Mouse (Mus musculus) intestine, embryonic 16.5 days (tissue): ENCODE measurements around the gene Scube2. TPM values are rescaled to one million over a fixed set of nuclear protein-coding genes. Genes with fewer than 3 reads are reported as not detected.

Experiments
- ATAC-seq: fragments of 200-750 bp; cut with Nextera tagmentation; 2 replicates; pipeline ENCODE4 v1.8.0; 2017; ENCODE audit warnings: moderate TSS enrichment, moderate library complexity
- H3K27ac ChIP-seq: fragments of 300-500 bp; sonication (generic); 2 replicates; pipeline ENCODE4 v1.5.1; 2014; ENCODE audit warnings: mild to moderate bottlenecking, low read length
- H3K27me3 ChIP-seq: fragments of 300-500 bp; sonication (generic); replicated peaks from 2 replicates; pipeline ENCODE4 v1.6.1; 2014; ENCODE audit warnings: low read length, control low read depth, mixed read lengths; ENCODE audit not compliant: control insufficient read depth, insufficient read depth
- H3K36me3 ChIP-seq: fragments of 300-500 bp; sonication (generic); 2 replicates; pipeline ENCODE4 v1.6.1; 2014; ENCODE audit warnings: low read length, control low read depth; ENCODE audit not compliant: control insufficient read depth, insufficient read depth
- H3K4me1 ChIP-seq: fragments of 300-500 bp; sonication (generic); 2 replicates; pipeline ENCODE4 v1.6.1; 2014; ENCODE audit warnings: low read length, control low read depth, mixed read lengths; ENCODE audit not compliant: control insufficient read depth, insufficient read depth
- H3K4me2 ChIP-seq: fragments of 300-500 bp; sonication (generic); 2 replicates; pipeline ENCODE4 v1.6.1; 2014; ENCODE audit warnings: low read depth, low read length, control low read depth
- H3K4me3 ChIP-seq: fragments of 300-500 bp; sonication (generic); 2 replicates; pipeline ENCODE4 v1.5.1; 2014; ENCODE audit warnings: mild to moderate bottlenecking, low read length
- H3K9ac ChIP-seq: fragments of 300-500 bp; sonication (generic); 2 replicates; pipeline ENCODE4 v1.6.1; 2014; ENCODE audit warnings: low read depth, low read length
- H3K9me3 ChIP-seq: fragments of 300-500 bp; sonication (generic); 2 replicates; pipeline ENCODE4 v1.6.1; 2016; ENCODE audit warnings: low read length, control low read depth; ENCODE audit not compliant: control insufficient read depth
- WGBS: fragments of 180-500 bp; shearing (Covaris S2); extraction: QIAGEN DNeasy Blood & Tissue Kit; methylation state at CpG from one replicate; pipeline ENCODE4 v1.1.7; 2014; 5-methylcytosine and 5-hydroxymethylcytosine counted together
- polyA plus RNA-seq: library from polyadenylated mRNA; unstranded; fragments of >200 nt; fragmentation: Nextera tagmentation; extraction: Ambion mirVana; gene quantifications from 2 replicates; pipeline ENCODE4 v1.2.1, GENCODE M21; 2015

The Scube2 gene
- polyA plus RNA-seq, 1 experiment from 2014 or later = 2.5 TPM

- Histone ChIP-seq H3K9ac (no peak overlapping the region), H3K4me2 (no peak overlapping the region), H3K4me1 (no peaks in the 10 kb centered on the region), H3K27me3 (no peaks in the 10 kb centered on the region), H3K36me3 (no peaks in the 10 kb centered on the region), H3K27ac (no peak overlapping the region), H3K4me3 (no peak overlapping the region), H3K9me3 (no peaks in the 10 kb centered on the region)
- no peak for ATAC-seq
Measured at GRCm38 (mm10) chr7:109817954-109818353, 47.5 kb downstream of the Scube2 start.

GRCm38 (mm10) chr7:109813330-109814140, 51.9 kb downstream of the Scube2 start:
- H3K4me2 ChIP-seq = no peak overlapping the region
- 63% methylated on average over 4 of the region's 4 CpGs for WGBS
- ATAC-seq = no peak
- no peaks in the 10 kb centered on the region for H3K27me3 ChIP-seq
- no peak overlapping the region for H3K27ac ChIP-seq
- H3K36me3 ChIP-seq = no peaks in the 10 kb centered on the region
- no peaks in the 10 kb centered on the region for H3K9me3 ChIP-seq
- no peak overlapping the region for H3K4me3 ChIP-seq
- H3K4me1 ChIP-seq = no peaks in the 10 kb centered on the region
- no peak overlapping the region for H3K9ac ChIP-seq

GRCm38 (mm10) chr7:109807616-109808485, 57.6 kb downstream of the Scube2 start:
- 81% methylated on average over 8 of the region's 8 CpGs for WGBS
- ATAC-seq = no peak
- H3K9me3 ChIP-seq = no peaks in the 10 kb centered on the region

GRCm38 (mm10) chr7:109804843-109805242, 60.6 kb downstream of the Scube2 start:
- H3K9ac ChIP-seq = no peak overlapping the region
- no peaks in the 10 kb centered on the region for H3K36me3 ChIP-seq
- no peaks in the 10 kb centered on the region for H3K4me1 ChIP-seq
- no peaks in the 10 kb centered on the region for H3K27me3 ChIP-seq
- WGBS = 59% methylated on average over 6 of the region's 6 CpGs
- H3K27ac ChIP-seq = no peak overlapping the region
- H3K4me3 ChIP-seq = no peak overlapping the region
- H3K9me3 ChIP-seq = no peaks in the 10 kb centered on the region
- ATAC-seq = no peak
- no peak overlapping the region for H3K4me2 ChIP-seq

More at GRCm38 (mm10) chr7:109807616-109808485, 57.6 kb downstream of the Scube2 start:
- Histone ChIP-seq H3K9ac (no peak overlapping the region), H3K4me2 (no peak overlapping the region), H3K27me3 (no peaks in the 10 kb centered on the region), H3K36me3 (no peaks in the 10 kb centered on the region), H3K27ac (no peak overlapping the region), H3K4me1 (no peaks in the 10 kb centered on the region), H3K4me3 (no peak overlapping the region)

GRCm38 (mm10) chr7:109804355-109804754, 61.1 kb downstream of the Scube2 start:
- H3K4me2 ChIP-seq = no peak overlapping the region
- H3K4me1 ChIP-seq = no peaks in the 10 kb centered on the region
- H3K27ac ChIP-seq = no peak overlapping the region
- no peak overlapping the region for H3K9ac ChIP-seq
- H3K27me3 ChIP-seq = no peaks in the 10 kb centered on the region
- H3K36me3 ChIP-seq = no peaks in the 10 kb centered on the region
- WGBS = 90% methylated on average over 6 of the region's 6 CpGs
- ATAC-seq = no peak
- H3K4me3 ChIP-seq = no peak overlapping the region
- H3K9me3 ChIP-seq = no peaks in the 10 kb centered on the region

GRCm38 (mm10) chr7:109803516-109803915, 62.0 kb downstream of the Scube2 start:
- H3K27ac ChIP-seq = no peak overlapping the region
- no peak overlapping the region for H3K9ac ChIP-seq
- no peak overlapping the region for H3K4me2 ChIP-seq
- H3K27me3 ChIP-seq = no peaks in the 10 kb centered on the region
- ATAC-seq = no peak
- WGBS = 46% methylated on average over 1 of the region's 1 CpGs
- no peaks in the 10 kb centered on the region for H3K9me3 ChIP-seq
- H3K36me3 ChIP-seq = no peaks in the 10 kb centered on the region
- no peak overlapping the region for H3K4me3 ChIP-seq
- H3K4me1 ChIP-seq = no peaks in the 10 kb centered on the region

- no peak for ATAC-seq
- Histone ChIP-seq H3K9ac (no peak overlapping the region), H3K9me3 (no peaks in the 10 kb centered on the region), H3K4me2 (no peak overlapping the region), H3K27me3 (no peaks in the 10 kb centered on the region), H3K27ac (no peak overlapping the region), H3K4me1 (no peaks in the 10 kb centered on the region), H3K4me3 (no peak overlapping the region), H3K36me3 (no peaks in the 10 kb centered on the region)
- WGBS = 76% methylated on average over 4 of the region's 4 CpGs
Measured at GRCm38 (mm10) chr7:109800626-109801025, 64.9 kb downstream of the Scube2 start.

GRCm38 (mm10) chr7:109799168-109799567, 66.3 kb downstream of the Scube2 start:
- H3K4me1 ChIP-seq = no peaks in the 10 kb centered on the region

GRCm38 (mm10) chr7:109795564-109795963, 69.9 kb downstream of the Scube2 start:
- no peak overlapping the region for H3K27ac ChIP-seq
- H3K36me3 ChIP-seq = no peaks in the 10 kb centered on the region
- WGBS = 57% methylated on average over 5 of the region's 5 CpGs
- no peak overlapping the region for H3K9ac ChIP-seq
- H3K4me2 ChIP-seq = no peak overlapping the region
- 0 out of 2 replicates have a peak, but pooled peaks have one; percentile 21 for ATAC-seq
- H3K9me3 ChIP-seq = no peaks in the 10 kb centered on the region
- H3K27me3 ChIP-seq = no peaks in the 10 kb centered on the region
- no peaks in the 10 kb centered on the region for H3K4me1 ChIP-seq
- H3K4me3 ChIP-seq = no peak overlapping the region

More at GRCm38 (mm10) chr7:109799168-109799567, 66.3 kb downstream of the Scube2 start:
- ATAC-seq = no peak
- H3K27me3 ChIP-seq = no peaks in the 10 kb centered on the region
- H3K36me3 ChIP-seq = no peaks in the 10 kb centered on the region
- H3K4me3 ChIP-seq = no peak overlapping the region
- no peak overlapping the region for H3K27ac ChIP-seq
- H3K4me2 ChIP-seq = no peak overlapping the region
- H3K9me3 ChIP-seq = no peaks in the 10 kb centered on the region
- H3K9ac ChIP-seq = no peak overlapping the region
- WGBS = 72% methylated on average over 11 of the region's 11 CpGs
